Mouse (Mus musculus) bone marrow macrophage, adult 2 months (primary cell): ENCODE results near the gene Sirpa. TPM values are rescaled to one million over a fixed set of nuclear protein-coding genes. Genes with fewer than 3 reads are reported as not detected.
A peak's percentile ranks its signal among the peaks of the same experiment; 100 is the strongest.

Experiments used
- H3K27ac ChIP-seq: 2 replicates; pipeline ENCODE4 v1.5.1; 2012; ENCODE audit warnings: low read depth, low read length; ENCODE audit not compliant: insufficient read depth
- H3K4me1 ChIP-seq: 2 replicates; pipeline ENCODE4 v1.6.1; 2012; ENCODE audit warnings: low read length; ENCODE audit not compliant: control insufficient read depth, insufficient read depth
- H3K4me3 ChIP-seq: 2 replicates; pipeline ENCODE4 v1.5.1; 2012; ENCODE audit warnings: mild to moderate bottlenecking, low read length, moderate library complexity; ENCODE audit not compliant: insufficient read depth
- CTCF ChIP-seq: IDR thresholded peaks from 2 replicates; pipeline ENCODE4 v1.5.1; 2012; ENCODE audit warnings: low read depth, mild to moderate bottlenecking, low read length, moderate library complexity
- POLR2A ChIP-seq: IDR thresholded peaks from 2 replicates; pipeline ENCODE4 v1.6.1; 2012; ENCODE audit warnings: mild to moderate bottlenecking, low read depth, low read length, borderline replicate concordance
- polyA plus RNA-seq: library from polyadenylated mRNA; stranded (reverse); fragments of >200 nt; gene quantifications from 2 replicates; pipeline ENCODE4 v1.2.4, GENCODE M21; 2012; ENCODE audit not compliant: missing spikeins, insufficient read depth, insufficient read length

The Sirpa gene
- polyA plus RNA-seq, 1 experiment = 1,400 TPM

GRCm38 (mm10) chr2:129624246-129624918 lies 31.7 kb downstream of the Sirpa start:
- peaks cover 53% of the 10 kb centered on the region for H3K4me1 ChIP-seq
- no peak overlapping the region for H3K4me3 ChIP-seq
- H3K27ac ChIP-seq = no peak overlapping the region
- TF ChIP-seq CTCF = no peak
- no peak for TF ChIP-seq POLR2A

- peak overlapping the region; percentile 20; the same call in 1 of the 2 replicates for H3K27ac ChIP-seq
- H3K4me1 ChIP-seq = peaks cover 59% of the 10 kb centered on the region
Measured at GRCm38 (mm10) chr2:129624956-129625355, 32.3 kb downstream of the Sirpa start.

GRCm38 (mm10) chr2:129625845-129626244 lies 33.2 kb downstream of the Sirpa start:
- TF ChIP-seq POLR2A = no peak
- TF ChIP-seq CTCF = no peak
- Histone ChIP-seq H3K4me3 (no peak overlapping the region), H3K4me1 (peaks cover 66% of the 10 kb centered on the region), H3K27ac (no peak overlapping the region)

More at GRCm38 (mm10) chr2:129624956-129625355, 32.3 kb downstream of the Sirpa start:
- H3K4me3 ChIP-seq = no peak overlapping the region
- TF ChIP-seq POLR2A = no peak
- no peak for TF ChIP-seq CTCF

- TF ChIP-seq CTCF = no peak
- TF ChIP-seq POLR2A = no peak
- no peak overlapping the region for H3K4me3 ChIP-seq
- H3K4me1 ChIP-seq = peaks cover 71% of the 10 kb centered on the region
- H3K27ac ChIP-seq = no peak overlapping the region
Measured at GRCm38 (mm10) chr2:129626621-129627061, 34.0 kb downstream of the Sirpa start.

- peaks cover 72% of the 10 kb centered on the region for H3K4me1 ChIP-seq
- no peak overlapping the region for H3K4me3 ChIP-seq
- H3K27ac ChIP-seq = no peak overlapping the region
- TF ChIP-seq CTCF (no peak), POLR2A (no peak)
Measured at GRCm38 (mm10) chr2:129627133-129627532, 34.5 kb downstream of the Sirpa start.

DNA sequence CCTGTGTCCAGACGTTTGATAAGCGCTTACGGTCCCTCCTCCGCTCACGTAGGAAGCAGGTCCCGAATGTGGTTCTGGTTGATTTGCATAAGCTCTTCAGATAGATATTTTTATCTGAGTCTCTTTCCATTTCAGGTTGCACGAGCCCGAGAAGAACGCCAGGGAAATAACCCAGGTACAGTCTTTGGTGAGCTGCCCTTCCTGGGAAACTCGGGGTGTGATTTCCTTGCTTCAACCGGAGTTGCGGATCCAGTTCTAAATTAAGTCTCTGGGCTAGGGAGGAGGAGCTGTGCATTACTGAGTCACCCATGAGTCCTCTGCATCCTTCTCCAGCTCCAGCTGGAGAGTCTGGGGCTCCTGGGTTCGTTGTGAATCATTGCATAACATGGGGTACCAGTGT lies 35.2 kb downstream of the Sirpa start:
- TF ChIP-seq POLR2A (no peak), CTCF (no peak)
- Histone ChIP-seq H3K27ac (no peak overlapping the region), H3K4me1 (peaks cover 78% of the 10 kb centered on the region), H3K4me3 (no peak overlapping the region)

DNA sequence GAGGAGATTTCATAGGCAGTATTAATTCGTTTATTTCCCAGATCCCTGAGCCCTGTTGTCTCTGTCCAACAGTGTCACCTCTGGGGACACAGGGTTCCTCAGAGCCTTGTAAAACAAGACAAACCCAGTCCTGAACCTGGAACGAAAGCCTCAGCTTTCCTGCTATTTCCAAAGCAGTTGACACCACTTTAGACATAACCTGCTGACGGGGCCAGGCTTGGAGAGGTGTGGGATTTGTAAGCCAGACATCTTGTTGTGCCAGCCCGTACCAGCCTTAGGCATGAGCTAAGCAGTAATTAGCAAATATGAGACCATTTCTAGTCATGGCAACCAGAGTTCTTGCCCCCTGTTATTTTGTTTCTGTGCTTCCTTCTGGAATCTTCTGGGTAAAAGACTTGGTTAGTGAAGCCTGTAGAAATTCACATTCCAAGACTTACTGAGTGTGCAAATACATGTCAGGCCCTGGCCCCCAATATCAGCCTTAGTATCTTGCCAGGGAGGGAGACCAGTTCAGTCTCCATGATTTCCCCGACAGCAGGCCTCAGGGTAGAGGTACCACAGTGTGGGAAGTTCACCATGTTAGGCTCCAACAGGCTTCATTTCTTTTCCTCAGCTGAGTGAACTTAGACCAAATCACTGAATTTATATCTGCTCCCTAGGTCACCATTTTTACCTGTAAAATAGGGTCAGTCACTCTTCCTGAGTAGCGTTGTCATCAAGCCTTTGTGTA lies 36.0 kb downstream of the Sirpa start:
- Histone ChIP-seq H3K4me1 (peaks cover 78% of the 10 kb centered on the region), H3K4me3 (no peak overlapping the region), H3K27ac (no peak overlapping the region)
- TF ChIP-seq POLR2A (no peak), CTCF (no peak)

DNA sequence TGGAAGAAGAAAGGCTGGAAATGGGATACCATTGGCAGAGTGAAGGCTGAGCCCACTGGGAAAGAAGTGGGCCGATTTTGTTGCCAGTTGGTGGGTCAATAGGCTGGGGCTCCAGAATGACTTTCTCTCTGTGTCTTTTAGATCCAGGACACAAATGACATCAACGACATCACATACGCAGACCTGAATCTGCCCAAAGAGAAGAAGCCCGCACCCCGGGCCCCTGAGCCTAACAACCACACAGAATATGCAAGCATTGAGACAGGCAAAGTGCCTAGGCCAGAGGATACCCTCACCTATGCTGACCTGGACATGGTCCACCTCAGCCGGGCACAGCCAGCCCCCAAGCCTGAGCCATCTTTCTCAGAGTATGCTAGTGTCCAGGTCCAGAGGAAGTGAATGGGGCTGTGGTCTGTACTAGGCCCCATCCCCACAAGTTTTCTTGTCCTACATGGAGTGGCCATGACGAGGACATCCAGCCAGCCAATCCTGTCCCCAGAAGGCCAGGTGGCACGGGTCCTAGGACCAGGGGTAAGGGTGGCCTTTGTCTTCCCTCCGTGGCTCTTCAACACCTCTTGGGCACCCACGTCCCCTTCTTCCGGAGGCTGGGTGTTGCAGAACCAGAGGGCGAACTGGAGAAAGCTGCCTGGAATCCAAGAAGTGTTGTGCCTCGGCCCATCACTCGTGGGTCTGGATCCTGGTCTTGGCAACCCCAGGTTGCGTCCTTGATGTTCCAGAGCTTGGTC lies 37.3 kb downstream of the Sirpa start:
- no peak for TF ChIP-seq CTCF
- TF ChIP-seq POLR2A = no peak
- no peak overlapping the region for H3K4me3 ChIP-seq
- peaks cover 74% of the 10 kb centered on the region for H3K4me1 ChIP-seq
- no peak overlapping the region for H3K27ac ChIP-seq

- H3K4me3 ChIP-seq = no peak overlapping the region
- TF ChIP-seq CTCF (no peak), POLR2A (no peak)
- peaks cover 68% of the 10 kb centered on the region for H3K4me1 ChIP-seq
- no peak overlapping the region for H3K27ac ChIP-seq
Measured at GRCm38 (mm10) chr2:129630532-129630886, 37.9 kb downstream of the Sirpa start.
